Mouse (Mus musculus): ENCODE data around the gene Fgfr1op.
"Not testable (repeated sequence)": the region's sequence is repeated elsewhere in the genome, so short reads cannot be mapped to it uniquely, and the experiment has no call there.

DNA sequence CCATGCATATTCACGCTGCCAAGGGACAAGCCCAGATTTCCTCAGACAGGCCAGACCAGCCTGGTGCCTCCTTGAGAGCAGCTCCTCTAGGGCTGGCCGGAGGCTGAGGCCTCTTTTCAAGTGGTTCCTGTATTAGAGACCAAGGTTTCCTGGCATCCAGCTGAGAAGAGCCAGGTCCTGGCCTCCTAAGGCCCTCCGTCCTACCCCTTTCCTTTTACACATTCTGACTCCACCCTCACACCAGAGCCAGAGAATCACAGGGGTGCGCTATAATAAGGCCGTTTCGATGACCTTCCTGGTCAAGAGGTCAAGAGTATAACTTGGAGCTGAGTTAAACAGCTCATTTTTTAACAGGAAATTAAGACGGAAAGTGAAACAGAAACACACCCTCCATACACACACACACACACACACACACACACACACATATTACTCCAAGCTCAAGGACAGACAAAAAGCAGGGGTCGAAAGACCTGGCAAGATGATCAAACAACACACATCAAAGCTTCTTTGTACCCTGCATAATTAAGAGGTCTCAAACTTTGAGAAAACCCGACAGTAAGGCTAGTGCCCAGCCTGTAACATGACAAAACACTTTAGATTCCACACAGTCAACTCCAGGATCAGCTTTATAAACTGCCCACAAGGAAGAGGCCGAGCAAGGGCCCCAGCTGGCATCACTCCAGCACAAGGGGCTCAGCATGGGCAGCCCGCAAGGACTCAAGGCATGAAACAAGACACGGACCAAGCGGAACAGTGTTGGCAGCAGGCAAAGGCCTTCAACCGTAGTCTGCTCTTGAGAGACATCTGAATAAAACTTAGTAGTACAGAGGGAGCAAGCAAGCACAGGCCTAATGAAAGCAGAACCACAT lies 21.3 kb upstream of the Fgfr1op start:
- not testable (repeated sequence) for TF ChIP-seq CTCF (IDR thresholded peaks at IDR 0.05; ENCODE audit: control insufficient read depth, insufficient read depth, insufficient read length); MAX (IDR thresholded peaks at IDR 0.05); MYOD1 (IDR thresholded peaks at IDR 0.05; ENCODE audit: control insufficient read depth, insufficient read length, low read depth); FOSL1 (IDR thresholded peaks at IDR 0.05; ENCODE audit: insufficient read depth, low read length, poor library complexity, severe bottlenecking); USF1 (IDR thresholded peaks at IDR 0.05; ENCODE audit: low read depth); MYOG (IDR thresholded peaks at IDR 0.05; ENCODE audit: control insufficient read depth, extremely low read depth, insufficient read length)
